Mouse (Mus musculus) heart, embryonic 15.5 days (tissue): ENCODE data around the gene Gm11444. TPM values are rescaled to one million over a fixed set of nuclear protein-coding genes. Genes with fewer than 3 reads are reported as not detected.
A peak's percentile ranks its signal among the peaks of the same experiment; 100 is the strongest.

Experiments
- ATAC-seq: fragments of 200-750 bp; cut with Nextera tagmentation; replicated peaks from 2 replicates; pipeline ENCODE4 v1.8.0; 2017; ENCODE audit warnings: low read depth, moderate TSS enrichment; ENCODE audit not compliant: insufficient number of reproducible peaks, insufficient read depth, low FRiP score
- H3K27ac ChIP-seq: fragments of 300-500 bp; sonication (generic); 2 replicates; pipeline ENCODE4 v1.5.1; 2015; ENCODE audit warnings: mild to moderate bottlenecking, inconsistent platforms
- H3K27me3 ChIP-seq: fragments of 300-500 bp; sonication (generic); 2 replicates; pipeline ENCODE4 v1.6.1; 2015; ENCODE audit warnings: inconsistent platforms
- H3K36me3 ChIP-seq: fragments of 300-500 bp; sonication (generic); 2 replicates; pipeline ENCODE4 v1.6.1; 2015; ENCODE audit warnings: mild to moderate bottlenecking, inconsistent platforms
- H3K4me1 ChIP-seq: fragments of 300-500 bp; sonication (generic); replicated peaks from 2 replicates; pipeline ENCODE4 v1.6.1; 2015; ENCODE audit warnings: inconsistent platforms
- H3K4me2 ChIP-seq: fragments of 300-500 bp; sonication (generic); 2 replicates; pipeline ENCODE4 v1.6.1; 2015; ENCODE audit warnings: inconsistent platforms, mild to moderate bottlenecking, moderate library complexity
- H3K4me3 ChIP-seq: fragments of 300-500 bp; sonication (generic); 2 replicates; pipeline ENCODE4 v1.5.1; 2015; ENCODE audit warnings: mild to moderate bottlenecking, inconsistent platforms
- H3K9ac ChIP-seq: fragments of 300-500 bp; sonication (generic); 2 replicates; pipeline ENCODE4 v1.6.1; 2015; ENCODE audit warnings: mild to moderate bottlenecking, inconsistent platforms
- H3K9me3 ChIP-seq: fragments of 300-500 bp; sonication (generic); replicated peaks from 2 replicates; pipeline ENCODE4 v1.6.1; 2016; ENCODE audit warnings: inconsistent platforms
- WGBS: fragments of 180-500 bp; shearing (Covaris S2); methylation state at CpG from one replicate; pipeline ENCODE4 v1.1.7; 2015; ENCODE audit warnings: mixed read lengths; 5-methylcytosine and 5-hydroxymethylcytosine counted together
- polyA plus RNA-seq: library from polyadenylated mRNA; unstranded; fragments of >200 nt; fragmentation: Nextera tagmentation; extraction: Ambion mirVana; gene quantifications from 2 replicates; pipeline ENCODE4 v1.2.1, GENCODE M21; 2015

Gm11444 gene
- polyA plus RNA-seq, 1 experiment from 2014 or later: not detected

GRCm38 (mm10) chr11:85825031-85825430 lies 25.1 kb downstream of the Gm11444 start:
- no peak overlapping the region for H3K4me2 ChIP-seq
- H3K4me3 ChIP-seq: no peak overlapping the region
- H3K27me3 ChIP-seq: peaks cover 79% of the 10 kb centered on the region
- no peak for ATAC-seq
- no peaks in the 10 kb centered on the region for H3K9me3 ChIP-seq
- H3K4me1 ChIP-seq: peaks cover 26% of the 10 kb centered on the region
- WGBS: 81% methylated on average over 10 of the region's 10 CpGs
- no peak overlapping the region for H3K9ac ChIP-seq
- no peaks in the 10 kb centered on the region for H3K36me3 ChIP-seq
- no peak overlapping the region for H3K27ac ChIP-seq

- Histone ChIP-seq H3K9ac (no peak overlapping the region), H3K27ac (no peak overlapping the region), H3K27me3 (peaks cover 72% of the 10 kb centered on the region), H3K4me3 (no peak overlapping the region), H3K4me2 (no peak overlapping the region), H3K36me3 (no peaks in the 10 kb centered on the region), H3K4me1 (peaks cover 20% of the 10 kb centered on the region), H3K9me3 (no peaks in the 10 kb centered on the region)
- ATAC-seq: no peak
- WGBS: 84% methylated on average over 4 of the region's 4 CpGs
Observed at GRCm38 (mm10) chr11:85823794-85824193, 26.3 kb downstream of the Gm11444 start.

DNA sequence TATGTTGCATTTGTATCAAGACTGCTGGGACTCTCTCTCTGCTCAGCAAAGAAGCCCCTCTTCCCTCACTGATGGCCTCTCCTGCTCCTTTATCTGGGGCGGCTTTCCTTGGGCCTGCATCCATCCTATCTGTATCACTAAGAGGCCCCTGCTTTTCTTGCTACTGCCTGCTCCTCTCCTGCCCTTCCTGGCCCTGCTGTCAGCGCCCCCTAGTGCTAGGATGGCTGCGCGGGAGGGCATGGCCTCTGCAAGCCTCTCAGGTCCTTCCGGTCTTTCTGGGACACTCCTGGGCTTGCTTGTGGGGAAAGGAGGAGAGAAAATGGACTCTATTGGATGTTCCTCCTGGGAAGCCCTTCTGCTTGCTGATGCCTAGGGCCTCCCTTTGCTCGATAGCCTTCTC lies 27.0 kb downstream of the Gm11444 start:
- Histone ChIP-seq H3K9me3 (no peaks in the 10 kb centered on the region), H3K4me1 (peaks cover 26% of the 10 kb centered on the region), H3K9ac (no peak overlapping the region), H3K4me2 (no peak overlapping the region), H3K36me3 (no peaks in the 10 kb centered on the region), H3K4me3 (no peak overlapping the region), H3K27me3 (peaks cover 66% of the 10 kb centered on the region), H3K27ac (no peak overlapping the region)
- ATAC-seq: peak; percentile 32; the same call in 1 of the 2 replicates
- 13% methylated on average over 6 of the region's 6 CpGs for WGBS

DNA sequence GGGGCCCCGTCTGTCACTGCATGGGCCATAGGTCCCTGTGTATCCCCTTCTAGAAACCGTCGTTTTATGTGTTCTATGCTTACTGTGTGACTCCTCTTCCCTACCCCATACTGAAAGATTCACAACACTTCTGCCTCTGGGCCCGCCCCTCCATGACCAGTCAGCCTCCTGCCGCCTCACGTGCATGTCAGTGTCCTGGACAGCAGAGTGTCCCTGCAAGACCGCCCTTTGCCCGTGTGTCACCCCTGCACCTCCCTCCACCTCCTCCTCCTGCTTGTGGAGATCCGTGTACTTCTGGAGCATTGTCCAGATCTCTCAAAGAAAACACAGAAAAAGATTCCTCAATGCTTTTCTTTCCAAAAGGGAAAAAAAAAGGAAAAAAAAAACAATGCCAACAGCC lies 28.5 kb downstream of the Gm11444 start:
- H3K4me1 ChIP-seq: peaks cover 26% of the 10 kb centered on the region
- no peak overlapping the region for H3K27ac ChIP-seq
- peaks cover 52% of the 10 kb centered on the region for H3K27me3 ChIP-seq
- no peak overlapping the region for H3K4me3 ChIP-seq
- no peaks in the 10 kb centered on the region for H3K9me3 ChIP-seq
- ATAC-seq: no peak
- H3K9ac ChIP-seq: no peak overlapping the region
- no peaks in the 10 kb centered on the region for H3K36me3 ChIP-seq
- H3K4me2 ChIP-seq: no peak overlapping the region
- WGBS: 73% methylated on average over 9 of the region's 9 CpGs

DNA sequence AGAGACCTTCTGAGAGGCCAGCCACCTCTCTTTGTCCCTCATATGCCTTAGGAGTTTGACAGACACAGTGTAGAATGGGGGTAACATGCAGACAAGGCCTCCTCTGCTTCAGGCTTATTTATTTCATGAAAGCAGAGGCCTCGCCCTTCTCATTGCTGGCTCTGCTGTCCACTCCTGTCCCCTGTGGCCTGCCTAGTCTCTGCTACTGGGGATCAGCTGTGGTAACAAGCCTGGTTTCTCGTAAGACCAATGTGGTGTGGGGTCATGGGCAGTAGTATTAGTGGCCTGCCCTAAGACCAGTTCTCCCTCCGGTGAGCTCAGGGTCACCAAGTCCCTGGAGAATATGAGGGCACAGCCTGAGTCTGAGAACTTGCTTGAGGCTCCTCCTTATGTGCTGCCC lies 29.2 kb downstream of the Gm11444 start:
- Histone ChIP-seq H3K4me1 (peaks cover 26% of the 10 kb centered on the region), H3K9ac (no peak overlapping the region), H3K27me3 (peaks cover 46% of the 10 kb centered on the region), H3K9me3 (no peaks in the 10 kb centered on the region), H3K36me3 (no peaks in the 10 kb centered on the region), H3K27ac (no peak overlapping the region), H3K4me3 (no peak overlapping the region), H3K4me2 (no peak overlapping the region)
- WGBS: 81% methylated on average over 3 of the region's 3 CpGs
- no peak for ATAC-seq

DNA sequence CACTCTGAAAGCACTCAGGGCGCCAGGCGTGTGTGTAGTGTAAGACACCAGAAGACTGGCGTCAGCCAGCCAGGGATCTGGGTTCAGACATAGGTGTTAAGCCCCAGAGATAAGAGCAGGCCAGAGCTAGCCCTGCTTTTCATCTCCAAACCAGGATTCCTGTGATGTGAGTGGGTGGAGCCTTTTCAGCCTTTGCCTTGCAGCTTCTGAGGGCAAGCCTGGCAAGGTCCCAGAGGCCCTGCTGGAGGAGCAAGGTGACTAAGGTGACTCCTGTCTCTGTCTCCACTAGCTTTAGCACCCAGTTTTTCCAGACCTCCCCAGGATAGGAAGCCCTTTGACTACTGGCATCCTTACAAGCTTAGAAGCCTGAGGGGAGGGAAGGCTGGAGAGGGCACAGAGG lies 31.7 kb downstream of the Gm11444 start:
- H3K9me3 ChIP-seq: no peaks in the 10 kb centered on the region
- H3K4me2 ChIP-seq: no peak overlapping the region
- 42% methylated on average over 3 of the region's 3 CpGs for WGBS
- H3K36me3 ChIP-seq: no peaks in the 10 kb centered on the region
- H3K4me3 ChIP-seq: no peak overlapping the region
- peaks cover 30% of the 10 kb centered on the region for H3K27me3 ChIP-seq
- H3K4me1 ChIP-seq: peaks cover 33% of the 10 kb centered on the region
- no peak overlapping the region for H3K9ac ChIP-seq
- H3K27ac ChIP-seq: no peak overlapping the region; the same call in 1 of the 2 replicates
- ATAC-seq: no peak

DNA sequence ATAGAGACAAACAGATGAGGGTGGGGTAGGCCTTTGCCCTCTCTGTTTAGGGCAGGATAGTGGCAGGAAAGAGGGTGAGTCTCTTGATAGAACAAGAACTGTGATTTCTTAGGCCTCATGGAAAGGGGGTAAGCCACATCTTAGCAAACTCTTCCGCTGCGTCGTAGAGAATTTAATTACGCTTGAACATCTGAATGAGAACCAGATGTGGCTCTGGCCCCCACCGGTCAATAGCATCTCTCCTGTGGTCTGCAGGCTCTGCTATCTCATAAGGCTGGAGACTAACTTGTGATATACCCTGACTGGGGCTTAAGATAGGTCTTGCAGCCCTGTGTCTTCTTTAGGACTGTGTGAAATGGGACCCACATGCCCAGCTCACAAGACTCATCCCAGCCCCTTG lies 33.7 kb downstream of the Gm11444 start:
- no peak overlapping the region for H3K9ac ChIP-seq
- 84% methylated on average over 5 of the region's 5 CpGs for WGBS
- no peak overlapping the region for H3K4me3 ChIP-seq
- ATAC-seq: no peak
- H3K4me2 ChIP-seq: no peak overlapping the region
- H3K27me3 ChIP-seq: peaks cover 39% of the 10 kb centered on the region
- H3K9me3 ChIP-seq: no peaks in the 10 kb centered on the region
- no peak overlapping the region for H3K27ac ChIP-seq
- H3K36me3 ChIP-seq: no peaks in the 10 kb centered on the region
- peaks cover 26% of the 10 kb centered on the region for H3K4me1 ChIP-seq

GRCm38 (mm10) chr11:85814678-85815077 lies 35.5 kb downstream of the Gm11444 start:
- H3K27ac ChIP-seq: no peak overlapping the region
- peaks cover 26% of the 10 kb centered on the region for H3K27me3 ChIP-seq
- peaks cover 29% of the 10 kb centered on the region for H3K4me1 ChIP-seq
- no peak overlapping the region for H3K4me2 ChIP-seq
- H3K9me3 ChIP-seq: no peaks in the 10 kb centered on the region
- H3K9ac ChIP-seq: no peak overlapping the region
- ATAC-seq: no peak; the same call in 1 of the 2 replicates
- WGBS: 35% methylated on average over 4 of the region's 4 CpGs
- H3K4me3 ChIP-seq: no peak overlapping the region
- no peaks in the 10 kb centered on the region for H3K36me3 ChIP-seq

DNA sequence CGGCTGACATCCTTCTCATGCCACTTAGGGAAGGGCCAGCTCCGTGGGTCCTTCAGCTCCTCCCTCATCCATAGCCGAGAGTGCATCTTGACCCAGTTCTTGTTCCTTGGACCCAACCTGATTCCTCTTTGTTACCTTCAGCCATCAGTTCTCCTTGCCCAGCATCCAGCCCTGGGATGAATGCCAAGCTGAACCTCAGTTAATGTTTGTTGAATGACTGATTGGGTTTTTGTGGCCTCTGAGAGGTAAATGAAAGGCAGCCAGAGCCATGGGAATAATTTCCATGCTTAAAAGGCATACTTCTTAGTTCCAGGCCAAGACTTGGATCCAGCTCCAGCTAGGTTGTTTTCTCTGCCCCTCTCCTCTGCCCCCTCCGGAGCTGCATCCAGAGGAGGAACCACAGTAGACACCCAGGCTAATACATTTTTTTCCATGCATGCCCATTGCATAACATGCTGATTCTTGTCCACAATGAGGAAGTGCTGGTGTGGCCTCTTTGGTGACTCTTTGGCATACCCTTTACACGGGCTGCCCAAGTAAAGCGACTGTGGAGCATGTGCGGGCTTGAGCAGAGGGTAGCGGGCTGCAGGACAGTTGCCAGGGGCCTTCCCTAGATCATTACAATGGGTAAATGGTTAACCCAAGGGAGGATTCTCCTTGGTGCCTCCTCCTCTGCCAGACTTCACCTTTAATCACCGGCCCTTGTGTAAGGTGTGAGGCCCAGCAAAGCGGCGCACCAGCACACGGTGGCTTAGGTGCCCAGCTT lies 37.7 kb downstream of the Gm11444 start:
- Histone ChIP-seq H3K4me1 (peaks cover 14% of the 10 kb centered on the region), H3K27ac (no peak overlapping the region), H3K9ac (no peak overlapping the region), H3K9me3 (no peaks in the 10 kb centered on the region), H3K27me3 (peaks cover 25% of the 10 kb centered on the region), H3K36me3 (no peaks in the 10 kb centered on the region), H3K4me3 (no peak overlapping the region), H3K4me2 (no peak overlapping the region)
- WGBS: 86% methylated on average over 12 of the region's 12 CpGs
- no peak for ATAC-seq

DNA sequence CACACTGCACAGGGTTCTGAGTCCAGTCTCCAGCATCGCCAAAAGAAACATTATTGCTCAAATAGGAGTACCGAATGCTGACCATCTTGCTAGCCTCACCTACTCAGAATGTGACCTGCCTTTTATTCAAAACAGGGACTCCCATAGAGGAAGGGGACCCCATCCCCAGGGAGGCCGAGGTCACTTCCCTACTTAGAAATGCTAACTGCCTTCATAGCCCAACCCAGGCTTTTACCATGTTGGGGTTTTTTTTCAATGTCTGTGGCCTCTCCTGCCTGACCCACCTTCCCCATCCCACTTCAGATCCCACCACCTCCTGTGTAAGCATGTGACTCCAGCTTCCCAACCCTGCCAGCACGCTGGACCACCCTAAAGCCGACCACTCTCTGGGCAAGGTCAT lies 38.5 kb downstream of the Gm11444 start:
- H3K36me3 ChIP-seq: no peaks in the 10 kb centered on the region
- peaks cover 32% of the 10 kb centered on the region for H3K27me3 ChIP-seq
- no peak overlapping the region for H3K4me2 ChIP-seq
- no peak overlapping the region for H3K27ac ChIP-seq
- no peak for ATAC-seq
- no peaks in the 10 kb centered on the region for H3K9me3 ChIP-seq
- no peak overlapping the region for H3K4me3 ChIP-seq
- H3K9ac ChIP-seq: no peak overlapping the region
- H3K4me1 ChIP-seq: peaks cover 14% of the 10 kb centered on the region
- WGBS: 92% methylated on average over 5 of the region's 5 CpGs

DNA sequence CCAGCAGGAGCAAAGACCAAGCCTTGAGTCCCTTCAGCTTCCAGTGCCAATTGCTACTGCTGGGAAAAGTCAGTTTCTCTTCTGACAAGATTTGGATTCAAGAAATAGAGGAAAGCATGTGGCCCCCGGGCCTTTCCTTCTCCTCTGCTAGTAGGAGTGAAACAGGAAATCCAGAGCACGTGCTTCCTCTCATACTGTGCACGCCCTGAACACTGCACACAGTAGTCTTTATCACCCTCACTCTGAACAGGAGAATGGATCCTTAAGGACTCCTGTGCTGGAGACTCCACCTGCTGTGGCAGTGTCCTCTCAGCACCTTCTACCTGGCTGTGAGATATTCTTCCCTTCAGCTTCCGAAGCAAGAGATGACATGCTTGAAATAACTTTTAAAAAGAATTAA lies 38.9 kb downstream of the Gm11444 start:
- Histone ChIP-seq H3K9me3 (no peaks in the 10 kb centered on the region), H3K4me2 (no peak overlapping the region), H3K4me3 (no peak overlapping the region), H3K27ac (no peak overlapping the region), H3K4me1 (peaks cover 14% of the 10 kb centered on the region), H3K9ac (no peak overlapping the region), H3K27me3 (peaks cover 33% of the 10 kb centered on the region), H3K36me3 (no peaks in the 10 kb centered on the region)
- WGBS: 51% methylated on average over 4 of the region's 4 CpGs
- ATAC-seq: no peak

GRCm38 (mm10) chr11:85807353-85807752 lies 42.8 kb downstream of the Gm11444 start:
- no peak for ATAC-seq
- Histone ChIP-seq H3K9ac (no peak overlapping the region), H3K36me3 (no peaks in the 10 kb centered on the region), H3K4me2 (no peak overlapping the region), H3K4me3 (no peak overlapping the region), H3K27ac (no peak overlapping the region), H3K4me1 (peaks cover 20% of the 10 kb centered on the region), H3K9me3 (no peaks in the 10 kb centered on the region), H3K27me3 (peaks cover 37% of the 10 kb centered on the region)
- 76% methylated on average over 11 of the region's 11 CpGs for WGBS
